Mouse (Mus musculus) liver, embryonic 14.5 days (tissue): ENCODE data around the gene Sltm.

Source experiments
- CTCF ChIP-seq: IDR thresholded peaks from 2 replicates; pipeline ENCODE4 v1.5.1; 2016; ENCODE audit warnings: antibody characterized with exemption, low read depth, control low read depth
- EP300 ChIP-seq: IDR thresholded peaks from 2 replicates; pipeline ENCODE4 v1.6.1; 2016; ENCODE audit warnings: antibody characterized with exemption, low read depth

DNA sequence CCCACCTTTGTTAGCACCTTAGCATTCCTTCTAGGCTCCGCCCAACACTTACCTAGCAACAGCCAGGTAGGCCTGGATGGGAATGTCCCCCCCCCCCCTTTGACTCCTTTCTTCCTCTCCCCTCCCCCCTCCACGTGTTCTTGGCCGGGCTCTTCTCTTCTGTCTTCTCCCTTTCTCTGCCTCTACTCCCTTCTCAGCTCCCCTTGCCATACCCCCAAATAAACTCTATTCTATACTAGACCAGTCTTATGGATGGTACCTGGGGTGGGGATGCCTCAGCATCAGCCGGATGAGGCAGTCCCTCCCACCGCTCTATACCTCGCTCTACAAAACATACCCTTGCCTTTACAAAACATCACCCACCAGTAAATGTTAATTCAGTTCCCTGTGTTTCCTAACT, 970 bp upstream of the Sltm start:
- TF ChIP-seq CTCF (no peak), EP300 (no peak)
